Mouse (Mus musculus) embryonic fibroblast, embryonic 13.5 days (primary cell): ENCODE data around the gene Meltf.

Experiments used
- CTCF ChIP-seq: IDR thresholded peaks from 2 replicates; pipeline ENCODE4 v1.5.1; 2011; ENCODE audit warnings: mild to moderate bottlenecking, control low read depth, low read length, moderate library complexity, borderline replicate concordance; ENCODE audit not compliant: insufficient read depth
- POLR2A ChIP-seq: IDR thresholded peaks from 2 replicates; pipeline ENCODE4 v1.6.1; 2011; ENCODE audit warnings: low read depth, mild to moderate bottlenecking, control low read depth, low read length, moderate library complexity

- TF ChIP-seq CTCF: no peak
- TF ChIP-seq POLR2A: no peak
These were observed 4.9 kb upstream of the Meltf start for GRCm38 (mm10) chr16:31873721-31874120.
